Mouse (Mus musculus) urinary bladder, postnatal 25 days (tissue): ENCODE measurements around the gene Clca3a2.
"Not testable (repeated sequence)": the region's sequence is repeated elsewhere in the genome, so short reads cannot be mapped to it uniquely, and the experiment has no call there.

Experiments
- DNase-seq: peaks from one replicate; pipeline ENCODE4 v3.0.0; 2022; ENCODE audit warnings: low spot score

Clca3a2 gene

DNA sequence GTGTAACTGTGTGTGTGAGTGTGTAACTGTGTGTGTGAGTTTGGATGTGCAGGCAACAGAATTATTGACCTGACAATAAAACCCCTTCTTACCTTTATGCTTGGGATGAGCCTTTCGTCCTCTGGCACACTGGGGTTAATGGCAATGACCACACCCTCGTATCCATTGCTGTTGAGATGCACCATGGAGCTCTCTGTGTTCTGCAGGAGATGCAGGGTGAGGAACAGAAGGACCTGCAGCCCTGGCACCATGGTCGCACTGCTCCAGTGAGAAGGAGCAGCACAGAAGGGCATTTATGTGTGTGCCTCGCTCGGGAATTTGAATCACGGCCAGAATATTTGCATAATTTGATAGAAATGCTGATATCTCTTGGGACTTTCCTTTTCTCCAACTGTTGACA lies at the start of gene Clca3a2:
Clca3a2 (minus strand) TSS at position 276 of the 400 bp plus-strand sequence.
- not testable (repeated sequence) for DNase-seq

DNA sequence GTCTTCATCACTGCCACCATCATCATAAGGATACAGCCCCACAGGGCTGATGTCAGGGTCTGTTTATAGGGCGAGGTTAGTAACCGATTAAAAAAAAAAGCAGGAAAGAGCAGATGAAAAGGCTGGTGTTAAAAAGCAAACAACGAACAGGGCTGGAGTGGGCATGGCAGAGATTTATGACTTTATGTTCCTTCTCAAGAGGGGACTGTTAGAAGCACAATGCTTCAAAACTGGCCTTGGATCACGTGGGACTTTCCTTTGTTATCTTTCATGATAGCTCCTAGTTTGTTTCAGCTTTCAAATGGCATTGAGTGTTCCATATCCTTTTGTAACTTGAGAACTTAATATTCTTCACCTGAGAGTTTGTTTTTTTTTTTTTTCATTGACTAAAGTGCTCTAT lies 30.3 kb upstream of the Clca3a2 start:
- no peak for DNase-seq

DNA sequence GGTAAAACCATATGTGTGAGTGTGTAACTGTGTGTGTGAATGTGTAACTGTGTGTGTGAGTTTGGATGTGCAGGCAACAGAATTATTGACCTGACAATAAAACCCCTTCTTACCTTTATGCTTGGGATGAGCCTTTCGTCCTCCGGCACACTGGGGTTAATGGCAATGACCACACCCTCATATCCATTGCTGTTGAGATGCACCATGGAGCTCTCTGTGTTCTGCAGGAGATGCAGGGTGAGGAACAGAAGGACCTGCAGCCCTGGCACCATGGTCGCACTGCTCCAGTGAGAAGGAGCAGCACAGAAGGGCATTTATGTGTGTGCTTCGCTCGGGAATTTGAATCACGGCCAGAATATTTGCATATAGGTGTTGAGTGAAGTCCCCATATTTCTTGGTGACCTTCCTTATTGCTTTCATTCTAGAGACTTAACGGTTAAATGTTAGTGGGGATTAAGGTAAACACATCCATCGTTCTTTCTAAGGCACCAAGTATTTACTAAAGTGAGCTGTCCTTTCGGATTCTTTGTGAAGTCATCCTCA lies 29.8 kb upstream of the Clca3a2 start, which contains the start of gene Clca3b:
Clca3b (minus strand) TSS at position 344 of the 543 bp plus-strand sequence.
- not testable (repeated sequence) for DNase-seq

DNA sequence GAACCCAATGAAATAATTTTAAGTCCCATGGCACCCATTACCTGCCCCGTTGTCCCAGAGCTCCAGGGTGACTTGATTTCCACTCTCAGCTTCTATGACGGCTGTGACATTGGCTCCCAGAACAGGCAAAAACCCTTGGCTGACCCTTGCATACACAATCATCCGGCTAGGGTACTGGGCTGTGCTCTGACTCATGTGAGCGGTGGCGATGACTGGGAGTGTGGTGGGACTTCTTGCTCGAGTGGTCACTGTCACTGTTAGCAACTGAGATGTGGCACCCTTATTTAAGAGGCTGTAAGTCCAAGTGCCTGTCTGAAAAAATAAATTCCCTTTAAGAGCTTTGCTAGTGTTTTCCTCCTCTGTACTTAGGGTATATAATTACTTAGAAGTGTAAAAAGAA lies 8.0 kb upstream of the Clca3a2 start:
- no peak for DNase-seq

DNA sequence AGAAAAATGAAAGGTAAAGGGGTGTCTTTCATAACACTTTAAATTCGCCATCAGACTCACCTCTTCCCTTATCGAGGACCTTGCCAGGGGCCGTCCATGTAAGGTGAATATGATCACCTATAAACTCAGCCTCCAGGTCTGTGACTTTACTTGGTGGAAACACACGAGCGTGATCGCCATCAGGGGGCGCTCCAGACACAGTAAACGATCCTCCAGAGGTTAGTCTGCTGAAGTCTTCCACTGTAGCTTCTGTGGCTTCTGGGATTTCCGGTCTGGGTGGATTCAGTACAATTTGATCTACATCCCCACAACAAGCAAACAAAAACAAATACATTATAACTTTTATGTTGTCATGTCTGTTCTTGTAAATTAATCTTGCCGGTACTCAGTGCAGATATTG lies 5.9 kb upstream of the Clca3a2 start:
- DNase-seq = peak; percentile 89

DNA sequence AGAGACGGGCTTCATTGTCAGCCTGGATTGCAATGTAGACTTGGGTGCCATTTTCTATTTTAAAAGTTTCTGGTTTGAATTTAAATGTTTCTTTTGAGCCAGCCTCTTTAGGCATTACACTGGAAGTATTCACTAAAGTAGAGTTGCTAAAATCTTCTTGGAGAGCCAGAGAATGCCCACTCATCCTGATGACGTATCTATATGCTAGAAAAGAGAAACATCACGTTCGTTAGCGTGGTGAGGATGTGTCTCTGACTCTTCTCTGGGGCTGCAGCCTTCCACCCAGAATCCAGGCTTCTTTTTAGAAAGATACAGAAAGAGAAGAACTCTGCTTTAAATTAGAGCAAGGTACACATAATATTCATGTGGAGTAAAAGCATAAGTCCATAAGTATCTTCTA lies 4.0 kb upstream of the Clca3a2 start:
- no peak for DNase-seq

DNA sequence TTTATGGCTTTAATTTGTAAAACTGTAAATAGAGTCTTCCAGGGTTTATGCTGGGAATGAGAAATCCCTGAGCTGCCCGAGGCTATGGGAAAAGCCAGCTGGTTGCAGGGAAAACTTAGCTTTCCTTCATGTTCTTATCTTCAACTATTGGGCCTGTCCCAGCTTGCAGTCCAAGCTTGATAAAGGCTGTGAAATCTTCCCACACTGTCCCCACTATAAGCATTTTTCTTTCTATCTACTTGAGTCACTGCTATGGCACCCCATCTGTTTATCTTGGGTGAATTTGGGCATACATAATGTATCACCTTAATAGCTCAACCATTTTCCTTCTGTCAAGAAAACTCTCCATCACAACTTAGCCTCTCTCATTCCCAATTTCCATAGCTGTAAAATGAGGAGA lies 1.3 kb upstream of the Clca3a2 start:
- no peak for DNase-seq

DNA sequence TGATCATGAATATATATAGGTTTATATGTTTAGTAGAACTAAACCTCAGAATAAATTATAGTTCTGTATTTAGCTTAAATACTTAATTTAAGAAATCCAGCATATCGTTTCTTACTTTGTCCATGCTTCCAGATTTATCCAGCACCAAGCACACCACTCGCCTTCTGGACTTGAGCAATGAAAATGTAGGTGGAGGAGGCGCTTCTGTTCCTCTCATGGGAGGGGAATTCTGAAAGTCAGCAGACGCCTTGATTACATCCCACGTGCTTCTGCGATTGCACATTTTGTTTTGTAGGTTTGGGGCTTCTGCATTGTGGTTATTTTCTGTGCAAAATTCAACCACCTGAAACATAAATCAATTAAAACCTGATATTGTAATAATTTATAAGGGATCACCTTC lies 6.0 kb downstream of the Clca3a2 start:
- not testable (repeated sequence) for DNase-seq

DNA sequence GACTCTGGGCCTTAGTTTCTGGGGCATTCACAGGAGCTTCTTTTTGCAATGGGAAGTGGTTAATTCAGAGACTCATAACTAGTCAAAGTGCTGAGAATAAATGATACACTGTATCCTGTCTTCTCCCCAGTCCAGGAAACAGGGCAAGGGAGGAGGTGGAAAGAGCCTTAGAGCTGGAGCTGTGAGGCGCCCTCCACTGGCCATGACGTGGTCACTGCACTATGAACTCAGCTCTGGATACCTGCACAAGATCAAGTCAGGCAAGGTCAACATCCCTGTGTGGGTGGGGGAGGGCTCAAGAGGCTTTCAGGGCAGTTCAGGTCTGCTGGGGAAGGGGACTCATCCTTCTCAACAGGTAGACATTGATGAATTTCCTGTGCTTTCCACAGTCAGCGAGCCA lies 7.5 kb downstream of the Clca3a2 start:
- DNase-seq = no peak

DNA sequence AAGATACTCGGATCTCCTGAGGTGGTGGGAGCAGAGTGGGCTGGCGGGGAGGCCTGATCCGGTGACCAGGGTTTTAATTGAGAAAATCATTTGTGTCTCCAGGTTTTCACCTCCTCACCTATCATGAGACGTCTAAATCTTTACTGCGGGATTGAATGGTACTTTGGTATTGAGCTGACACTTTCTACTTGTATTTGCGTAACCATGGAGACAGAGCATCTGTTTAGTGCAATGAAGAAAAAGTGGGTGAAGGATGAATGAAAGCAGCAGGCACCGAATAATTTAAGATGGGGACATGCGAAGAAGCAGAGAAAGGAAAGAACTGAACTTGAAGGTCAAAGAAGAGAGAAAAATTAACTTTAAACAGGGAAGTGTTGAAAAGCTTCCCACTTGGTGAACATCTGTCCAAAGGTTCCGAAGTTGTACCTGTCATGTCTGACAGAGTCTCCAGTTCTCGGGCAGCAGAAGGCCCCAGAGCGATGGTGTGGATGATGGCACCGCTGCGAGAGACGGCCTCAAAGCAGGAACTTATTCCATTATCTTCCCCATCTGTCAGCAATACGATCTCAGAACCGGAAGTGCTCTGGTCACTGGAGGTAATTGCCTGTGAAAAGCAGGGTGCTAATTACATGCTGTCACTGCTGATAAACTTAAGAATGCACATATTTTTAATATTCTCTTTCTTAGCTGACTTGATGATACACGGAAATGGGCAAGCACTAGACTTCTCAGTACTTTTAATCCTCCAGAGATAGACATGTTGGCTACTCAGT lies 11.0 kb downstream of the Clca3a2 start:
- not testable (repeated sequence) for DNase-seq

DNA sequence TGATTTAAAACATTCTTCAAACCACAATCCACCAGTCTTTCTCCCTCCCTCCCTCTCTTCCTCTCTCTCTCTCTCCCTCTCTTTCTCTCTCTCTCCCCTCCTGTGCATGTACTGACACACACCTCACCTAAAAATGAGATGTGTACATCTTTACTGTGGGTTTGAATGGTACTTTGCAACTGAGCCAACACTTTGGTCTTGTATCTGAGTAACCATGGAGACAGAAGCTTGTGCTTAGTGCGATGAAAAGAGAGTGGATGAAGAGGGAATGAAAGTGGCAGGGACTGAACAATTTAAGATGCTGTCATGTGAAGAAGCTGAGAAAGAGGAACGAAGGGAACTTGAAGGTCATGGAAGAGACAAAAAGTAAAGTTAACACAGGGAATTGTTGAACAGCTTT lies 12.7 kb downstream of the Clca3a2 start:
- DNase-seq = not testable (repeated sequence)

DNA sequence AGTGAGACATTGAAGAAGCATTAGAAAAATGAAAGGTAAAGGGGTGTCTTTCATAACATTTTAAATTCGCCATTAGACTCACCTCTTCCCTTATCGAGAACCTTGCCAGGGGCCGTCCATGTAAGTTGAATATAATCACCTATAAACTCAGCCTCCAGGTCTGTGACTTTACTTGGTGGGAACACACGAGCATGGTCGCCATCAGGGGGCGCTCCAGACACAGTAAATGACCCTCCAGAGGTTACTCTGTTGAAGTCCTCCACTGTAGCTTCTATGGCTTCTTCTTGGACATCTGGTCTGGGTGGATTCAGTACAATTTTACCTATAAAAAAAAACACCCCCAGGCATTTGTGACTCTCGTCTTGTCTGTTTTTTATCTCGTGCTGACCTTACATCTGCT lies 17.4 kb downstream of the Clca3a2 start:
- DNase-seq = peak; percentile 25

DNA sequence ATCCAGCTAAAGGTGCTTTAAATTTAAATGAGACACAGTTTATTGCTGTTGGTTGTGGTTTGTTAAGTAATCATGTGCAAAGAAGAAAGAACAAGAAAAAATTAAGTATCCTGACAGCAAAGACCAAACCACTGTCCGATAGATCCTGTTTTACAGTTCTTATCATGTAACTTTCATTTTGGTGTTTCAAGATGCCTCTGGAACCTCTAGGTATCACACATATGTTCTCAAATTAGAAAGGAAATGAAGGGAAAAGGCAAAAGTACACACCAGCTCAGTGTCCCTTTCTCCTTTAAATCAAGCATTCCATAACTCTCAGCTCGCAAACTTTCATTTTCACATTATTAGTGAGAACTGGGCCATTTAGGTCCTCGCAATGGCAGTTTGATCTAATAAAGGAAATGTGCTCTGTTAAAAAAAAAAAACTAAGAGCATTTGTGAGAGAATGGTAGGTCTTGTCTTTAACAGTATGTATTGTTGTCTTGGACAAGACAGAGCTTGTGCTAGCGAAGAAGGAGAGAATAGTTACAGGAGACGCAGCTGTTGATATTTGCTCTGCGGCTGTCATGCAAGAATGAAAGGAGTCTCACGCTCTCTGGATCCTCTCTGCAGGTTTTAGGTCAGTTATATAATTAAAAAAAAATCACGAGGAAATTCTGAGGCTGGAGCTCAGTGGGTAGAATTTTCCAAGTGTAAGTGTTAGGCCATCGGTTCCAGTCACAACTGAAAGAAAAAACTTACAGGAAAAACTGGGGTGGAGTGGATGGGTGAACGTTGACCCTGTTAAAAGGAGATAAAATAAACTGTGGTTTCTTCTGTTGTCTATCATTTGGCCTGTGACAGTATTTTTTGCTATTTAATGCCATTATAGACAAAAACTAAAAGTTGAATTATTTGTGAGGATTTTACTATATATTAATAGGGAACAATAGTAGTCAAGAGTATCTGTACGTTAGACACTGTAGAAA lies 33.8 kb downstream of the Clca3a2 start:
- DNase-seq = no peak

DNA sequence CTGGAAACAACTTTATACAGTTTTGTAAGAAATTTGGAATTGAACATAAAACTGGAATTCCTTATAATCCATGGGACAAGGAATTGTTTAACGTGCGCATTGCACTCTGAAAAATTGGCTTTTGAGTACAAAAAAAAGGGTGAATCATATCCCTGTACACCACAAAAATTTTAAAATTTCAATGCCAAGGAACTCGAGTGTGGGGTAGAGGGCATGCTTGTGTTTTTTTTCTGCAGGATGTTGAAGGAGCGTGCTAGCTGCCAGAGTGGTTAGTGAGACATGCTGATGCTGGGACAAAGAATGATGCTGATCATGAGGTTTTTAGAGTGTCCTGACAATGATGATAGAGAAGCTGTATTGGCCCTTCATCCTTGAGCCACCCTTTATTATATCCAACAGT lies 54.1 kb downstream of the Clca3a2 start:
- no peak for DNase-seq

DNA sequence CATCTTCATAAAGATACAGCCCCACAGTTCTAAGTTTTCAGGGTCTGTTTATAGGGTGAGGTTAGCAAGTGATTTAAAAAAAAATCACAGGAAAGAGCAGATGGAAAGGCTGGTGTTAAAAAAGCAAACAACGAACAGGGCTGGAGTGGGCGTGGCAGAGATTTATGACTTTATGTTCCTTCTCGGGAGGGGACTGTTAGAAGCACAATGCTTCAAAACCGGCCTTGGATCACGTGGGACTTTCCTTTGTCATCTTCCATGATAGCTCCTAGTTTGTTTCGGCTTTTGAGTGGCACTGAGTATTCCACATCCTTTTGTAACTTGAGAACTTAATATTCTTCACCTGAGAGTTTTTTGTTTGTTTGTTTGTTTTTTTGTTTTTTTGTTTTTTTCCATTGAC lies 57.8 kb downstream of the Clca3a2 start:
- no peak for DNase-seq

DNA sequence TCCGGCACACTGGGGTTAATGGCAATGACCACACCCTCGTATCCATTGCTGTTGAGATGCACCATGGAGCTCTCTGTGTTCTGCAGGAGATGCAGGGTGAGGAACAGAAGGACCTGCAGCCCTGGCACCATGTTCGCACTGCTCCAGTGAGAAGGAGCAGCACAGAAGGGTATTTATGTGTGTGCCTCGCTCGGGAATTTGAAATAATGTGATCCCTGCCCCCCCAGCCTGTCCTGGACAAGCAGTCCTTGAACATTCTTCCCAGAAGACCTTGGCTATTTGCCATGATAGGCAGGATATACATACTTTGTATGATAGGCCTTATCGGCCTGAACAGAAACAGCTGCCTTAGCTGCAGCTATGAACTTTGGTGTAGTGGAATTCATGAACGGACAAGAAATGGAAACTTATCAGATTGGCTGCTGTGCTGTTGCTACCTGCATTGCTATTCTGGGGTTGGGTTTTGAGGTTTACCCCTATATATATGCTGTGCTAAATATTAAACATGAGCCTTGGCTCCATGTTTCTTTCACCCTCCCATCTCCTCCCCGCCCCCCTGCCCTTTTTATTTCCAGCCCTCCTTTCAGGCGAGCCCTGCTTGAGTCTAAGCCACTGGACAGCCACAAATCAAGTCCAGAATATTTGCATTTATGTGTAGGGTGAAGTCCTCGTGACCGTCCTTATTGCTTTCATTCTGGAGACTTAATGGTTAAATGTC lies 58.5 kb downstream of the Clca3a2 start, which contains the start of gene Clca3a1:
Clca3a1 (minus strand) TSS at position 386 of the 718 bp plus-strand sequence.
- no peak for DNase-seq

DNA sequence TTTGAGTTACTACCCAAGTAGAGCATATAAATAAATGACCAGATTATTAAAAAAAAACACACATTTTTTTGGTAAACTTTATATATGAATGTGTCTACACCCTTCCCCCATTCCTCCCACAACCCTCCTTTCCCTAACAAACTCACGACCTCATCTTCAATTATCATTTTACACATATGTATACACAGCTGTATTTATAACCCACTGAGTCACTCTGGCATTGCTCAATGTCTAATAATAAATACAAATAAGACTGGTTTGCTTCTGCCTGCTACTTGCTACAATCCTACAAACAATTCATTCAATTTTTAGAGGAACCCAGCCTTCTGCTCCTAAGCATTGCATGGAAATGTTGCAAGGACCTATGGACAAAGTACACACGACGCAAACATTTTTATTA lies 59.6 kb downstream of the Clca3a2 start:
- no peak for DNase-seq

DNA sequence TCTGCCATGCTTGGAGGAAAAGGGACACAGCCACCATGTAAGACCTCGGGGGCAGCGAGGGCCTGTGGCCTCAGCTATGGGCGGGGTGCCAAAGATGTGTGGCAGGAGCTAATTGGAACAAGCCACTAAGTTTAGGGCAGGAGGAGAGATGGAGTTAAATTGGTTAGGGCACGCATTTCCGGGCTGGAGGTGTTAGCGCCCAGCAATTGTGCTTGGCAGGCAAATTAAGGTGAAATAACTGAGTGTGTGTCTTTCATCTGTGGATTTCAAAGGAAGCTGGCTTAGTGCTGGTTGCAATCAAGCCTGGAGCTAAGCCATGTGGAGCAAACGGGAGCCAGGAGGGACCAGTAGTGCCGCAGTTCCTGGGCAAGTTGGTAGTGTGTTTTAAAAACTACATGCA lies 63.2 kb downstream of the Clca3a2 start:
- DNase-seq = not testable (repeated sequence)

DNA sequence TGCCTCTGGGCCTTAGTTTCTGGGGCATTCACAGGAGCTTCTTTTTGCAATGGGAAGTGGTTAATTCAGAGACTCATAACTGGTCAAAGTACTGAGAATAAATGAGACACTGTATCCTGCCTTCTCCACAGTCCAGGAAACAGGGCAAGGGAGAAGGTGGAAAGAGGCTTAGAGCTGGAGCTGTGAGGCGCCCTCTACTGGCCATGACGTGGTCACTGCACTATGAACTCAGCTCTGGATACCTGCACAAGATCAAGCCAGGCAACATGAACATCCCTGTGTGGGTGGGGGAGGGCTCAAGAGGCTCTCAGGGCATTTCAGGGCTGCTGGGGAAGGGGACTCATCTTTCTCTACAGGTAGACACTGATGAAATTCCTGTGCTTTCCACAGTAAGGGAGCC lies 66.2 kb downstream of the Clca3a2 start:
- DNase-seq = no peak

DNA sequence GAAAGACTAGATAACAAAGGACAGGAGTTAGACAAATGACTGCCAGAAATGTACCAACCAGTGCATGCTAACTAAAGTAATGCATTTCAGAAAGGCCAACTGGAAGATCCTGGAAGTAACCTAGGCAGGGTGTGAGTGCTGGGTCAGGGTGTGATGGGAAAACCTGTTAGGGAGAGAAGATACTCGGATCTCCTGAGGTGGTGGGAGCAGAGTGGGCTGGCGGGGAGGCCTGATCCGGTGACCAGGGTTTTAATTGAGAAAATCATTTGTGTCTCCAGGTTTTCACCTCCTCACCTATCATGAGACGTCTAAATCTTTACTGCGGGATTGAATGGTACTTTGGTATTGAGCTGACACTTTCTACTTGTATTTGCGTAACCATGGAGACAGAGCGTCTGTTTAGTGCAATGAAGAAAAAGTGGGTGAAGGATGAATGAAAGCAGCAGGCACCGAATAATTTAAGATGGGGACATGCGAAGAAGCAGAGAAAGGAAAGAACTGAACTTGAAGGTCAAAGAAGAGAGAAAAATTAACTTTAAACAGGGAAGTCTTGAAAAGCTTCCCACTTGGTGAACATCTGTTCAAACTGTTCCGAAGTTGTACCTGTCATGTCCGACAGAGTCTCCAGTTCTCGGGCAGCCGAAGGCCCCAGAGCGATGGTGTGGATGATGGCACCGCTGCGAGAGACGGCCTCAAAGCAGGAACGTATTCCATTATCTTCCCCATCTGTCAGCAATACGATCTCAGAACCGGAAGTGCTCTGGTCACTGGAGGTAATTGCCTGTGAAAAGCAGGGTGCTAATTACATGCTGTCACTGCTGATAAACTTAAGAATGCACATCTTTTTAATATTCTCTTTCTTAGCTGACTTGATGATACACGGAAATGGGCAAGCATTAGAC lies 70.0 kb downstream of the Clca3a2 start:
- not testable (repeated sequence) for DNase-seq

DNA sequence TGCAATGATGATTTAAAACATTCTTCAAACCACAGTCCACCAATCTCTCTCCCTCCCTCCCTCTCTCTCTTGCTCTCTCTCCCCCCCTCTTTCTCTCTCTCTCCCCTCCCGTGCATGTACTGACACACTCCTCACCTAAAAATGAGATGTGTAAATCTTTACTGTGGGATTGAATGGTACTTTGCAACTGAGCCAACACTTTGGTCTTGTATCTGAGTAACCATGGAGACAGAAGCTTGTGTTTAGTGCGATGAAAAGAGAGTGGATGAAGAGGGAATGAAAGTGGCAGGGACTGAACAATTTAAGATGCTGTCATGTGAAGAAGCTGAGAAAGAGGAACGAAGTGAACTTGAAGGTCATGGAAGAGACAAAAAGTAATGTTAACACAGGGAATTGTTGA lies 71.6 kb downstream of the Clca3a2 start:
- not testable (repeated sequence) for DNase-seq
